Mouse (Mus musculus) embryo, embryonic 9.5 days (tissue): ENCODE measurements around the gene Btbd2.

Experiments
- DNase-seq: peaks from one replicate; pipeline ENCODE4 v3.0.0-alpha.2; 2017; ENCODE audit errors: extremely low spot score

Btbd2 gene

GRCm38 (mm10) chr10:80646936-80647335 is 9.9 kb downstream of the Btbd2 start:
- DNase-seq = no peak

GRCm38 (mm10) chr10:80635345-80635744 is 21.5 kb downstream of the Btbd2 start:
- no peak for DNase-seq

GRCm38 (mm10) chr10:80628925-80629324 is 27.9 kb downstream of the Btbd2 start:
- DNase-seq = no peak

GRCm38 (mm10) chr10:80627685-80628084 is 29.2 kb downstream of the Btbd2 start:
- no peak for DNase-seq

- DNase-seq = no peak
Measured at GRCm38 (mm10) chr10:80625764-80626163, 31.1 kb downstream of the Btbd2 start.

- peak; percentile 66 for DNase-seq
Measured at GRCm38 (mm10) chr10:80623457-80624191, 33.2 kb downstream of the Btbd2 start.

- no peak for DNase-seq
Measured at GRCm38 (mm10) chr10:80622661-80623456, 34.0 kb downstream of the Btbd2 start, which contains the start of gene Csnk1g2. Gene Csnk1g2 (plus strand): TSS chr10:80622838.

- DNase-seq = peak; percentile 99
Measured at GRCm38 (mm10) chr10:80621940-80622660, 34.8 kb downstream of the Btbd2 start.

GRCm38 (mm10) chr10:80621690-80621939 is 35.3 kb downstream of the Btbd2 start:
- no peak for DNase-seq

GRCm38 (mm10) chr10:80620796-80621689 is 35.8 kb downstream of the Btbd2 start:
- DNase-seq = peak; percentile 25

- DNase-seq = no peak
Measured at GRCm38 (mm10) chr10:80620365-80620764, 36.5 kb downstream of the Btbd2 start.

- peak; percentile 47 for DNase-seq
Measured at GRCm38 (mm10) chr10:80619465-80620244, 37.2 kb downstream of the Btbd2 start.

- DNase-seq = no peak
Measured at GRCm38 (mm10) chr10:80618181-80618580, 38.7 kb downstream of the Btbd2 start.

- DNase-seq = no peak
Measured at GRCm38 (mm10) chr10:80614351-80614750, 42.5 kb downstream of the Btbd2 start.

GRCm38 (mm10) chr10:80613821-80614220 is 43.0 kb downstream of the Btbd2 start:
- no peak for DNase-seq

GRCm38 (mm10) chr10:80611905-80612304 is 45.0 kb downstream of the Btbd2 start:
- no peak for DNase-seq

- peak; percentile 41 for DNase-seq
Measured at GRCm38 (mm10) chr10:80611024-80611423, 45.8 kb downstream of the Btbd2 start.

- DNase-seq = no peak
Measured at GRCm38 (mm10) chr10:80610116-80610785, 46.6 kb downstream of the Btbd2 start.

- DNase-seq = no peak
Measured at GRCm38 (mm10) chr10:80609269-80609924, 47.5 kb downstream of the Btbd2 start.

GRCm38 (mm10) chr10:80608435-80608834 is 48.4 kb downstream of the Btbd2 start:
- no peak for DNase-seq
